Comparison of ENCODE assay signal across 18 mouse cellular contexts in genomic region chr4:136357026-136357425, GRCm38 (mm10). TPM values are rescaled to one million over a fixed set of nuclear protein-coding genes. Genes with fewer than 3 reads are reported as not detected.
DNase-seq lines count a peak whose midpoint lies in the region; ATAC-seq and TF ChIP-seq lines count a peak whose summit lies in the region.
"Had no signal": no experiment of that assay in that cellular context is flagged by ENCODE, and none has a peak within 500 bp of the region (broad histone marks: within the 10 kb centered on the region; RNA-seq: fewer than 3 reads in every experiment).

No protein-coding gene starts in this region.

- H3K27ac ChIP-seq in kidney, embryonic 14.5 days (ENCODE audit: low read depth, low read length): no peak overlapping the region
- H3K27ac ChIP-seq in embryonic fibroblast, embryonic 13.5 days (ENCODE audit: insufficient read depth, low read length): 0 out of 2 replicates have a peak overlapping the region, but pooled peaks have one; percentile 36
- H3K27ac ChIP-seq in kidney, postnatal 0 days: peak overlapping the region; percentile 40
- H3K27ac ChIP-seq: embryonic facial prominence, embryonic 12.5 days; forebrain, embryonic 12.5 days; gastrocnemius, adult 2 months; heart, adult 2 months; hindbrain, embryonic 10.5 days; hindbrain, embryonic 14.5 days had no signal

- no peaks in the 10 kb centered on the region for H3K4me1 ChIP-seq in kidney, embryonic 14.5 days (ENCODE audit: control insufficient read depth, insufficient read depth, low read length)
- H3K4me1 ChIP-seq in embryonic fibroblast, embryonic 13.5 days (ENCODE audit: control insufficient read depth, insufficient read depth, low read length): peaks cover 14% of the 10 kb centered on the region
- no peaks in the 10 kb centered on the region for H3K4me1 ChIP-seq in kidney, postnatal 0 days (replicated peaks; ENCODE audit: insufficient read depth, low read length)
- H3K4me1 ChIP-seq: embryonic facial prominence, embryonic 12.5 days; forebrain, embryonic 12.5 days; hindbrain, embryonic 10.5 days had no signal

- ATAC-seq in kidney, embryonic 14.5 days (ENCODE audit: low FRiP score, low TSS enrichment): no peak
- ATAC-seq in kidney, postnatal 0 days (replicated peaks; ENCODE audit: low FRiP score, low read depth): no peak

- 67% methylated on average over 6 of the region's 6 CpGs for WGBS in kidney, embryonic 14.5 days
- WGBS in kidney, postnatal 0 days: 46% methylated on average over 6 of the region's 6 CpGs

- no peak overlapping the region for H3K9ac ChIP-seq in kidney, embryonic 14.5 days (ENCODE audit: low read depth, low read length)
- H3K9ac ChIP-seq in kidney, postnatal 0 days (ENCODE audit: low read depth, low read length): no peak overlapping the region
- H3K9ac ChIP-seq: embryonic facial prominence, embryonic 12.5 days; forebrain, embryonic 12.5 days; hindbrain, embryonic 14.5 days had no signal

- no peaks in the 10 kb centered on the region for H3K27me3 ChIP-seq in kidney, embryonic 14.5 days (ENCODE audit: control insufficient read depth, insufficient read depth, low read length)
- H3K27me3 ChIP-seq in kidney, postnatal 0 days (ENCODE audit: insufficient read depth, low read length): no peaks in the 10 kb centered on the region
- H3K27me3 ChIP-seq: embryonic facial prominence, embryonic 12.5 days; forebrain, embryonic 12.5 days had no signal

- peak; percentile 77 for DNase-seq in kidney, adult 11 months
- DNase-seq in kidney, postnatal 0 days (ENCODE audit: low spot score): peak; percentile 44
- DNase-seq in kidney, postnatal 36 days: peak; percentile 60 to 61
- no peak for DNase-seq in adrenal gland, postnatal 14 days
- no peak for DNase-seq in gastrocnemius, postnatal 25 days
- DNase-seq: adrenal gland, postnatal 10 days; cerebellum, adult 11-12 months; cerebellum, adult 9-10 months; cerebellum, postnatal 25 days; gastrocnemius, adult 2 months; heart, adult 2 months had no signal

- peaks cover 77% of the 10 kb centered on the region for H3K36me3 ChIP-seq in kidney, embryonic 14.5 days (ENCODE audit: control insufficient read depth, insufficient read depth, low read length)
- H3K36me3 ChIP-seq in kidney, postnatal 0 days (ENCODE audit: insufficient read depth, low read length): peaks cover 29% of the 10 kb centered on the region

- no peak for TF ChIP-seq CTCF in embryonic fibroblast, embryonic 13.5 days (IDR thresholded peaks at IDR 0.05; ENCODE audit: borderline replicate concordance, insufficient read depth, low read length)
- no peak for TF ChIP-seq CTCF in kidney, postnatal 0 days (IDR thresholded peaks at IDR 0.05; ENCODE audit: low read depth)

- no peak for TF ChIP-seq POLR2A in embryonic fibroblast, embryonic 13.5 days (IDR thresholded peaks at IDR 0.05; ENCODE audit: low read depth, low read length)

- H3K4me3 ChIP-seq in kidney, embryonic 14.5 days (ENCODE audit: low read length): no peak overlapping the region
- H3K4me3 ChIP-seq in embryonic fibroblast, embryonic 13.5 days (ENCODE audit: insufficient read depth, low read length): no peak overlapping the region
- H3K4me3 ChIP-seq in kidney, postnatal 0 days (replicated peaks; ENCODE audit: low read depth, low read length): no peak overlapping the region
- H3K4me3 ChIP-seq: embryonic facial prominence, embryonic 12.5 days; forebrain, embryonic 12.5 days; gastrocnemius, adult 2 months; heart, adult 2 months; hindbrain, embryonic 10.5 days had no signal

- no peak overlapping the region for H3K4me2 ChIP-seq in kidney, embryonic 14.5 days (replicated peaks; ENCODE audit: low read depth, low read length)
- no peak overlapping the region for H3K4me2 ChIP-seq in kidney, postnatal 0 days (ENCODE audit: low read length)
- H3K4me2 ChIP-seq: embryonic facial prominence, embryonic 12.5 days; forebrain, embryonic 12.5 days; heart, embryonic 11.5 days; hindbrain, embryonic 14.5 days had no signal

- no peaks in the 10 kb centered on the region for H3K9me3 ChIP-seq in kidney, embryonic 14.5 days (ENCODE audit: control insufficient read depth, low read length)
- H3K9me3 ChIP-seq in kidney, postnatal 0 days (replicated peaks; ENCODE audit: low read length): no peaks in the 10 kb centered on the region
- H3K9me3 ChIP-seq: embryonic facial prominence, embryonic 12.5 days; forebrain, embryonic 12.5 days; hindbrain, embryonic 10.5 days had no signal

RNA-seq across cellular contexts. Expression of gene Hnrnpr, which starts 46.3 kb away (rescaled TPM):
- polyA plus RNA-seq in kidney, embryonic 14.5 days (2014; fragmentation: Nextera tagmentation; extraction: Ambion mirVana): 115 and 180 TPM in 2 replicates
- 88.0 and 105 TPM in 2 replicates for polyA plus RNA-seq in embryonic fibroblast, embryonic 13.5 days (2011; ENCODE audit: insufficient read length, low read depth, missing spikeins)
- polyA plus RNA-seq in kidney, postnatal 0 days (2015; fragmentation: Nextera tagmentation; extraction: Ambion mirVana): 121 and 130 TPM in 2 replicates
- 82.8 and 90.1 TPM in 2 replicates for total RNA-seq in adrenal gland, postnatal 14 days (2021)
- 10 to 100 TPM; 19.7 to 20.1 TPM for total RNA-seq in gastrocnemius, postnatal 25 days (2021)

Comparison
In these comparisons a context has a peak if more than half of its experiments do, and no peak if none do; other contexts are left out.
1. DNase-seq: peak in kidney, adult 11 months (single experiment), kidney, postnatal 0 days (single experiment) and kidney, postnatal 36 days (2 of 2); none in adrenal gland, postnatal 14 days (single experiment) and gastrocnemius, postnatal 25 days (single experiment).